Mouse (Mus musculus) heart, postnatal 0 days (tissue): ENCODE measurements at regions not wholly inside any gene's neighbourhood (a gene's known extent, or its start where the extent isn't known, plus 50 kb on each side); places are given as distances from the start of the nearest gene placed in this dataset.

Experiments used
- CTCF ChIP-seq: IDR thresholded peaks from 2 replicates; pipeline ENCODE4 v1.5.1; 2016; ENCODE audit warnings: antibody characterized with exemption, control low read depth, low read depth
- EP300 ChIP-seq: IDR thresholded peaks from 2 replicates; pipeline ENCODE4 v1.6.1; 2016; ENCODE audit warnings: antibody characterized with exemption, low read depth

DNA sequence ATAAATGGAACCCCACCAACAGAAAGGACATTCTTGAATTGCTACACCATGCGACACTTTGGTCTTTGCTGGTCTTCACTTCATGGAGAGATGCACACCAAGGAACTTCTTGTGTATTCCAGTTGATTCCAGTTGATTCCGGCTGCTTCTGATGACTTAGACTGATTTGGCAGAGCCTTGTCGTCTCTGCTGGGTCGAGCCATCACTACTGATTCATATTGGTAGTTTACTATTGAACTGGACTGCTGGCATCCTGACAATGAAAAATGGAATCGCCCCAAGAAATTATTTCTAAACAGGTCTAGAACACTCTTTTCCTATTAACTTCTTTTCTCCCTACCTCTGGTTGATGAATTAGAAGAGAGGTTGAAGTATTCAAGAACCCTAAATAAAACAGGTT is 277.7 kb downstream of the Tbc1d1 start:
- TF ChIP-seq CTCF: no peak
- TF ChIP-seq EP300: no peak
